Mouse (Mus musculus) limb, embryonic 13.5 days (tissue): Measurements from ENCODE around the gene Stxbp5l. TPM values are rescaled to one million over a fixed set of nuclear protein-coding genes. Genes with fewer than 3 reads are reported as not detected.
A peak's percentile ranks its signal among the peaks of the same experiment; 100 is the strongest.

Experiments
- ATAC-seq: fragments of 200-750 bp; cut with Nextera tagmentation; 2 replicates; pipeline ENCODE4 v1.8.0; 2017; ENCODE audit warnings: low read depth, moderate number of reproducible peaks, moderate TSS enrichment; ENCODE audit not compliant: low FRiP score
- H3K27ac ChIP-seq: fragments of 300-500 bp; sonication (generic); 2 replicates; pipeline ENCODE4 v1.5.1; 2015; ENCODE audit warnings: inconsistent platforms, mild to moderate bottlenecking, moderate library complexity
- H3K27me3 ChIP-seq: fragments of 300-500 bp; sonication (generic); 2 replicates; pipeline ENCODE4 v1.6.1; 2015; ENCODE audit warnings: mild to moderate bottlenecking, inconsistent platforms
- H3K36me3 ChIP-seq: fragments of 300-500 bp; sonication (generic); 2 replicates; pipeline ENCODE4 v1.6.1; 2015; ENCODE audit warnings: inconsistent platforms, mild to moderate bottlenecking, moderate library complexity
- H3K4me1 ChIP-seq: fragments of 300-500 bp; sonication (generic); 2 replicates; pipeline ENCODE4 v1.6.1; 2015; ENCODE audit warnings: inconsistent platforms
- H3K4me2 ChIP-seq: fragments of 300-500 bp; sonication (generic); replicated peaks from 2 replicates; pipeline ENCODE4 v1.6.1; 2015; ENCODE audit warnings: inconsistent platforms, mild to moderate bottlenecking, moderate library complexity
- H3K4me3 ChIP-seq: fragments of 300-500 bp; sonication (generic); 2 replicates; pipeline ENCODE4 v1.5.1; 2015; ENCODE audit warnings: moderate library complexity, mild to moderate bottlenecking, inconsistent platforms
- H3K9ac ChIP-seq: fragments of 300-500 bp; sonication (generic); 2 replicates; pipeline ENCODE4 v1.6.1; 2015; ENCODE audit warnings: mild to moderate bottlenecking, inconsistent platforms
- H3K9me3 ChIP-seq: fragments of 300-500 bp; sonication (generic); 2 replicates; pipeline ENCODE4 v1.6.1; 2016; ENCODE audit warnings: inconsistent platforms
- WGBS: fragments of 180-500 bp; shearing (Covaris S2); methylation state at CpG from one replicate; pipeline ENCODE4 v1.1.7; 2015; 5-methylcytosine and 5-hydroxymethylcytosine counted together
- polyA plus RNA-seq: library from polyadenylated mRNA; unstranded; fragments of >200 nt; fragmentation: Nextera tagmentation; extraction: Ambion mirVana; gene quantifications from 2 replicates; pipeline ENCODE4 v1.2.1, GENCODE M21; 2015

The Stxbp5l gene
- 0.28 and 0.45 TPM in 2 replicates for polyA plus RNA-seq

- H3K9ac ChIP-seq = peak within 1 kb of the TSS; percentile 57
These were observed at the start of gene Stxbp5l for GRCm38 (mm10) chr16:37384821-37385344. Gene Stxbp5l, minus strand, starts transcription at chr16:37384962.

GRCm38 (mm10) chr16:37433418-37434204 lies 48.8 kb upstream of the Stxbp5l start:
- H3K4me1 ChIP-seq = no peaks in the 10 kb centered on the region
- H3K4me2 ChIP-seq = no peak overlapping the region
- H3K4me3 ChIP-seq = no peak overlapping the region
- H3K9me3 ChIP-seq = no peaks in the 10 kb centered on the region
- no peaks in the 10 kb centered on the region for H3K36me3 ChIP-seq
- WGBS = 68% methylated on average over 5 of the region's 5 CpGs
- H3K27me3 ChIP-seq = no peaks in the 10 kb centered on the region
- H3K9ac ChIP-seq = no peak overlapping the region
- no peak overlapping the region for H3K27ac ChIP-seq
- ATAC-seq = no peak

More at GRCm38 (mm10) chr16:37384821-37385344, at the start of gene Stxbp5l:
- WGBS = under 1% methylated on average over 24 of the region's 33 CpGs
- peak within 1 kb of the TSS; percentile 55 for H3K4me3 ChIP-seq
- H3K27ac ChIP-seq = no peak within 1 kb of the TSS
- H3K9me3 ChIP-seq = no peaks in the 10 kb centered on the region
- peaks cover 34% of the 10 kb centered on the region for H3K27me3 ChIP-seq
- ATAC-seq = peak; percentile 93
- peak within 1 kb of the TSS; percentile 98 for H3K4me2 ChIP-seq
- peaks cover 7% of the 10 kb centered on the region for H3K4me1 ChIP-seq
- H3K36me3 ChIP-seq = no peaks in the 10 kb centered on the region

- H3K4me2 ChIP-seq = no peak overlapping the region
- no peak overlapping the region for H3K4me3 ChIP-seq
- no peak overlapping the region for H3K9ac ChIP-seq
- no peak overlapping the region for H3K27ac ChIP-seq
- no peaks in the 10 kb centered on the region for H3K36me3 ChIP-seq
- 74% methylated on average over 1 of the region's 1 CpGs for WGBS
- H3K4me1 ChIP-seq = no peaks in the 10 kb centered on the region
- ATAC-seq = no peak
- H3K9me3 ChIP-seq = no peaks in the 10 kb centered on the region
- H3K27me3 ChIP-seq = no peaks in the 10 kb centered on the region
These were observed 40.7 kb upstream of the Stxbp5l start for GRCm38 (mm10) chr16:37425434-37425833.

- no peak overlapping the region for H3K4me2 ChIP-seq
- no peaks in the 10 kb centered on the region for H3K36me3 ChIP-seq
- no peaks in the 10 kb centered on the region for H3K27me3 ChIP-seq
- no peaks in the 10 kb centered on the region for H3K9me3 ChIP-seq
- no peaks in the 10 kb centered on the region for H3K4me1 ChIP-seq
- WGBS = 75% methylated on average over 5 of the region's 5 CpGs
- no peak overlapping the region for H3K27ac ChIP-seq
- H3K9ac ChIP-seq = no peak overlapping the region
- H3K4me3 ChIP-seq = no peak overlapping the region
- no peak for ATAC-seq
These were observed 38.1 kb upstream of the Stxbp5l start for GRCm38 (mm10) chr16:37422874-37423273.

- Histone ChIP-seq H3K27ac (no peak overlapping the region), H3K9me3 (no peaks in the 10 kb centered on the region), H3K4me1 (no peaks in the 10 kb centered on the region), H3K4me3 (no peak overlapping the region), H3K27me3 (no peaks in the 10 kb centered on the region), H3K36me3 (no peaks in the 10 kb centered on the region), H3K9ac (no peak overlapping the region), H3K4me2 (no peak overlapping the region)
- WGBS = 90% methylated on average over 3 of the region's 3 CpGs
- no peak for ATAC-seq
These were observed 37.1 kb upstream of the Stxbp5l start for GRCm38 (mm10) chr16:37421851-37422250.

GRCm38 (mm10) chr16:37420512-37420911 lies 35.8 kb upstream of the Stxbp5l start:
- Histone ChIP-seq H3K4me1 (no peaks in the 10 kb centered on the region), H3K9me3 (no peaks in the 10 kb centered on the region), H3K4me2 (no peak overlapping the region), H3K9ac (no peak overlapping the region), H3K4me3 (no peak overlapping the region), H3K27me3 (no peaks in the 10 kb centered on the region), H3K36me3 (no peaks in the 10 kb centered on the region), H3K27ac (no peak overlapping the region)
- WGBS = 98% methylated on average over 2 of the region's 2 CpGs
- no peak for ATAC-seq

- no peak for ATAC-seq
- 72% methylated on average over 4 of the region's 4 CpGs for WGBS
- Histone ChIP-seq H3K4me1 (no peaks in the 10 kb centered on the region), H3K36me3 (no peaks in the 10 kb centered on the region), H3K4me3 (no peak overlapping the region), H3K9me3 (no peaks in the 10 kb centered on the region), H3K4me2 (no peak overlapping the region), H3K9ac (no peak overlapping the region), H3K27ac (no peak overlapping the region), H3K27me3 (no peaks in the 10 kb centered on the region)
These were observed 20.8 kb upstream of the Stxbp5l start for GRCm38 (mm10) chr16:37405536-37405935.

GRCm38 (mm10) chr16:37404922-37405321 lies 20.2 kb upstream of the Stxbp5l start:
- no peak overlapping the region for H3K4me2 ChIP-seq
- no peak for ATAC-seq
- H3K9me3 ChIP-seq = no peaks in the 10 kb centered on the region
- no peak overlapping the region for H3K9ac ChIP-seq
- no peak overlapping the region for H3K4me3 ChIP-seq
- H3K4me1 ChIP-seq = no peaks in the 10 kb centered on the region
- no peaks in the 10 kb centered on the region for H3K36me3 ChIP-seq
- no peaks in the 10 kb centered on the region for H3K27me3 ChIP-seq
- H3K27ac ChIP-seq = no peak overlapping the region
- WGBS = 63% methylated on average over 1 of the region's 1 CpGs

GRCm38 (mm10) chr16:37389964-37390363 lies 5.2 kb upstream of the Stxbp5l start:
- Histone ChIP-seq H3K4me1 (no peaks in the 10 kb centered on the region), H3K36me3 (no peaks in the 10 kb centered on the region), H3K9ac (no peak overlapping the region), H3K9me3 (no peaks in the 10 kb centered on the region), H3K4me2 (no peak overlapping the region), H3K4me3 (no peak overlapping the region), H3K27ac (no peak overlapping the region), H3K27me3 (peaks cover 9% of the 10 kb centered on the region)
- no peak for ATAC-seq

- Histone ChIP-seq H3K4me1 (peaks cover under 1% of the 10 kb centered on the region), H3K27ac (no peak overlapping the region), H3K9ac (no peak overlapping the region), H3K27me3 (peaks cover 14% of the 10 kb centered on the region), H3K36me3 (no peaks in the 10 kb centered on the region), H3K9me3 (no peaks in the 10 kb centered on the region), H3K4me2 (no peak overlapping the region), H3K4me3 (no peak overlapping the region)
- 88% methylated on average over 4 of the region's 4 CpGs for WGBS
- no peak for ATAC-seq
These were observed 4.6 kb upstream of the Stxbp5l start for GRCm38 (mm10) chr16:37389201-37389905.

- Histone ChIP-seq H3K4me1 (peaks cover 7% of the 10 kb centered on the region), H3K27me3 (peaks cover 34% of the 10 kb centered on the region), H3K27ac (no peak overlapping the region), H3K4me2 (peak overlapping the region; percentile 98), H3K4me3 (peak overlapping the region; percentile 55), H3K36me3 (no peaks in the 10 kb centered on the region), H3K9ac (peak overlapping the region; percentile 57), H3K9me3 (no peaks in the 10 kb centered on the region)
- WGBS = 0% methylated on average over 21 of the region's 30 CpGs
- peak; percentile 63 for ATAC-seq
These were observed 393 bp downstream of the Stxbp5l start for GRCm38 (mm10) chr16:37384369-37384768.

- H3K9me3 ChIP-seq = no peaks in the 10 kb centered on the region
- H3K27ac ChIP-seq = no peak overlapping the region
- peak overlapping the region; percentile 98; the same call in 1 of the 2 replicates for H3K4me2 ChIP-seq
- no peak overlapping the region for H3K4me3 ChIP-seq
- peaks cover 34% of the 10 kb centered on the region for H3K27me3 ChIP-seq
- H3K9ac ChIP-seq = no peak overlapping the region
- 45% methylated on average over 4 of the region's 4 CpGs for WGBS
- no peak for ATAC-seq
- peaks cover 7% of the 10 kb centered on the region for H3K4me1 ChIP-seq
- H3K36me3 ChIP-seq = no peaks in the 10 kb centered on the region
These were observed 1.3 kb downstream of the Stxbp5l start for GRCm38 (mm10) chr16:37383426-37383825.
